Mouse (Mus musculus): ENCODE results near the gene Wdr54.
A peak's percentile ranks its signal among the peaks of the same experiment; 100 is the strongest.

GRCm38 (mm10) chr6:83184858-83185435, 28.8 kb upstream of the Wdr54 start:
- TF ChIP-seq CTCF (conservative IDR thresholded peaks at IDR 0.05 in 1 of 2, IDR thresholded peaks at IDR 0.05 in 1 of 2; ENCODE audit: low read depth in 2 of 2, low read length in 2 of 2) = peak in 1 of 2 experiments; percentile 52; a peak in 2 of 4 replicates
- TF ChIP-seq E2F4 (IDR thresholded peaks at IDR 0.05; ENCODE audit: insufficient replicate concordance, low read depth, low read length) = no peak
- TF ChIP-seq RAD21 (IDR thresholded peaks at IDR 0.05; ENCODE audit: low read depth, low read length) = peak; percentile 18
- no peak for TF ChIP-seq MAFK (IDR thresholded peaks at IDR 0.05; ENCODE audit: insufficient replicate concordance, low read length)
- TF ChIP-seq RCOR1 (conservative IDR thresholded peaks at IDR 0.05; ENCODE audit: low read depth, low read length) = no peak
- no peak for TF ChIP-seq NRF1 (IDR thresholded peaks at IDR 0.05; ENCODE audit: low read depth, low read length)
- no peak for TF ChIP-seq HCFC1 (IDR thresholded peaks at IDR 0.05; ENCODE audit: low read depth, low read length)
- no peak for TF ChIP-seq UBTF (IDR thresholded peaks at IDR 0.05; ENCODE audit: low read depth, low read length)

Data from CH12.LX (cell line).